Mouse (Mus musculus): Measurements from ENCODE around the gene Birc5. TPM values are rescaled to one million over a fixed set of nuclear protein-coding genes. Genes with fewer than 3 reads are reported as not detected.

Gene Birc5
- polyA plus RNA-seq, 1 experiment from 2014 or later: 347 TPM

DNA sequence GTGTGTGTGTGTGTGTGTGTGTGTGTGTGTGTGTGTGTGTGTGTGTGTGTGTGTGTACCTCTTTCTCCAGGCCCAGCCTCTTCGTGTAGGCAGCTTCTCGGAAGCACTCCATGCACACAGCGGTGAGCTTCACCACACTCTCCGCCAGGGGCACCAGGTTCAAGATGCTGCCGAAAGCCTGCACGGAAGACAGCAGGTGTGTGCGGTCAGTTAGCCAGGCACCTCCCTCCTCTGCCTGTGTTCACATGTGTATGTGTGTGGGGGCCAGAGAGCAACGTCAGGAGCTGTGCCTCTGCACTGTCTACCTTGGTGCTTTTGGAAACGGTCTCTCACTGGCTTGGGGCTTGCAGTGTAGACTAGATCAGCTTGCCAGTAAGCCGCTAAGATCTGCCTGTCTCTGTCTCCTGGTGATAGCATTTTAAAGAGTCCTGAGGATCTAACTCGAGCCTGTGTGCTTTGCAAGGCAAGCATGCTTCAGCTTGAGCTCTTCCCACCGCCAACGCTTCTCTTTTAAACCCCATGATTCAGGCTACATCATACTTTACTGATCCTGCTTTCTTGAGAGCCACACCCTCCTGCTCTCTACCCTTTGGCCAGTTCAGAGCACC is 32.6 kb upstream of the Birc5 start:
- no peak for ATAC-seq (ENCODE audit: insufficient read depth)
- Histone ChIP-seq H3K9ac (no peak overlapping the region), H3K27me3 (no peaks in the 10 kb centered on the region), H3K4me1 (replicated peaks) (peaks cover 68% of the 10 kb centered on the region), H3K4me2 (no peak overlapping the region), H3K36me3 (replicated peaks) (peaks cover 99% of the 10 kb centered on the region), H3K9me3 (replicated peaks) (no peaks in the 10 kb centered on the region), H3K4me3 (replicated peaks) (no peak overlapping the region), H3K27ac (replicated peaks) (0 out of 2 replicates have a peak overlapping the region, but pooled peaks have one; percentile 14)
- 79% methylated on average over 13 of the region's 13 CpGs for WGBS (ENCODE audit: insufficient replicate concordance)

DNA sequence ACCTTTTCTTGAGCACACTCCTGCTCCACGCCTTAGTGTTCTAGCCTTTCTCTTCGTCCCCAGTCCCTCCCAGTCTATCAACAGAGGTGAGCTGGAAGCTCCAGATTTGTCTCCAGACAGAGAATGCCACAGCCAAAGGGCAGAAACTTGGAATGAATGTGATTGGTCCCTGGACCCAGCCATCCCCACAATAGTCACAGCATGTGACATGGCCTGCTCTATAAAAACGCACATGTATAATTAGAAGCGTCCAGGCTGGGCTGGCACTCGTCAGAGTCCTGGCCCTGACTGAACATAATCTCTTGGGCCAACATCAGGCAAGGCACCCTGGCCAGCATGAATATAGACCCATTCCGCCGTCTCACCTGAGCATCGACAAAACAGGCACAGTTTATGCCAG is 30.0 kb upstream of the Birc5 start:
- no peaks in the 10 kb centered on the region for H3K27me3 ChIP-seq
- 80% methylated on average over 8 of the region's 8 CpGs for WGBS (ENCODE audit: insufficient replicate concordance)
- ATAC-seq (ENCODE audit: insufficient read depth): no peak
- H3K4me1 ChIP-seq (replicated peaks): peaks cover 69% of the 10 kb centered on the region
- H3K9me3 ChIP-seq (replicated peaks): no peaks in the 10 kb centered on the region
- no peak overlapping the region for H3K4me2 ChIP-seq
- H3K36me3 ChIP-seq (replicated peaks): peaks cover 99% of the 10 kb centered on the region
- no peak overlapping the region for H3K9ac ChIP-seq
- no peak overlapping the region for H3K27ac ChIP-seq (replicated peaks)
- no peak overlapping the region for H3K4me3 ChIP-seq (replicated peaks)

DNA sequence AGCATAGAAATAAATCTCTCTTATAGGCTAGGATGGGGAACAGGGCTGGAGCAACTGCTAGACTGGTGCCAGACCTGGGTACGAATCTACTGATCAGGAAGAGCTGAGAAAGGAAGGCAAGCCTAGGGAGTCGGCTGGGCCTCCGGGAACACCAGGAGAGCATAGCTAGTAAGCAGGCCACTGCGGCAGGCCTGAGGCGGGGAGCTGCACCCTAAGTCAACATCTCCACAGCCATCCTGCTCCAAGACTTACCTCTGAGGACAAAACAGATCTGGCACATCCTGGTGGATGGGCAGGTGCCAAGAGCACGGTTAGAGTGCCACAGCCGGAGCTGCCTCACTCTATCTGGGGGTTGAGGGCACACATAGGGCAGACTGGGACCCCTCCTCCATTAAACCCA is 28.9 kb upstream of the Birc5 start:
- no peaks in the 10 kb centered on the region for H3K27me3 ChIP-seq
- no peak overlapping the region; the same call in 1 of the 2 replicates for H3K27ac ChIP-seq (replicated peaks)
- no peak for ATAC-seq (ENCODE audit: insufficient read depth)
- H3K9ac ChIP-seq: no peak overlapping the region
- 94% methylated on average over 7 of the region's 7 CpGs for WGBS (ENCODE audit: insufficient replicate concordance)
- H3K36me3 ChIP-seq (replicated peaks): peaks cover 91% of the 10 kb centered on the region
- no peaks in the 10 kb centered on the region for H3K9me3 ChIP-seq (replicated peaks)
- H3K4me2 ChIP-seq: no peak overlapping the region
- peaks cover 63% of the 10 kb centered on the region for H3K4me1 ChIP-seq (replicated peaks)
- H3K4me3 ChIP-seq (replicated peaks): no peak overlapping the region

DNA sequence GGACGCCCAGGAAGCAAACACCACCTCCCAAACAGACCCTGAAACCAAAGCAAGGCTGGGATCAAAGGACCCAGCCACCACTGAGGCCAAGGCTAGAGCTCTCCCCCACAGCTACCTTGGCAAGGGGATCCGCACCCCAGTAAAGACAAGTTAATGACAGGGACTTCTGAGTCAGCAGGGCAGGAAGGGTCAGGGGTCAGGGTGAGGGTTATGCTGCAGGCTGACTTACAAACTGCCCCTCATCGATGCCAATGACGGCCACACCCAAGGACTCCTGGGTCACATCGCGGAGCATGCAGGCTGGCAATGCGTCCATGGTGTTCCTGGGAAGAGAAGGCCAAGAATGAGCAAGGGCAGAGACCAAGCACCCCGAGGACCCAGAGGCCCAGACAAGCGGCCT is 27.2 kb upstream of the Birc5 start:
- Histone ChIP-seq H3K4me2 (no peak overlapping the region), H3K36me3 (replicated peaks) (peaks cover 75% of the 10 kb centered on the region), H3K9me3 (replicated peaks) (no peaks in the 10 kb centered on the region), H3K4me3 (replicated peaks) (no peak overlapping the region), H3K27me3 (no peaks in the 10 kb centered on the region), H3K4me1 (replicated peaks) (peaks cover 65% of the 10 kb centered on the region), H3K9ac (no peak overlapping the region), H3K27ac (replicated peaks) (no peak overlapping the region)
- WGBS (ENCODE audit: insufficient replicate concordance): 81% methylated on average over 9 of the region's 9 CpGs
- no peak for ATAC-seq (ENCODE audit: insufficient read depth)

DNA sequence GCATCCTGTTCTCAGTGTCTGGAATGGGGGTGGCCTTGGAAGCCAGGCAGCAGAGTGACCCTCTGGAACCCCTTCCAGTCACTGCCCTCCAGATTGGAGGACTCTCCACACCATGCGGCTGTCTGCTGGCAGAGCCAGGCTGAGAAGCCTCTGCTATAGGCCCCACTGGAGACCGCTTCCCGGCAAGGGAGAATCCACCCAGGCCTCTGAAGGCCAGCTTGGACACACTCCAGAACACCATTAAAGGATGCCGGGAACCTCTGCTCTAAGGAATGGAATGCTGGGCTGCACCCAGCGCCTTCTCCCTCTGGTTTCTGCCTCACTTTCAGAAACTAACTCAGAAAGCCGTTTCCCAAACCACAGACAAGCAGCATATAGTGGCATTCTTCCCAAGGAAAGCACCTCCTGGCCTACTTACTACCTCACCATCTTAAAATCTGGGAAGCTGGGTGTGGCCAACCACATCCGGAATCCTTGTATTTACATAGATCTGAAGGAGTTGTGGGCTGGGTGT is 26.3 kb upstream of the Birc5 start:
- H3K9me3 ChIP-seq (replicated peaks): no peaks in the 10 kb centered on the region
- H3K9ac ChIP-seq: no peak overlapping the region
- WGBS (ENCODE audit: insufficient replicate concordance): 83% methylated on average over 7 of the region's 7 CpGs
- ATAC-seq (ENCODE audit: insufficient read depth): no peak
- no peaks in the 10 kb centered on the region for H3K27me3 ChIP-seq
- peaks cover 73% of the 10 kb centered on the region for H3K4me1 ChIP-seq (replicated peaks)
- peak overlapping the region; percentile 90 for H3K4me2 ChIP-seq
- H3K36me3 ChIP-seq (replicated peaks): peaks cover 66% of the 10 kb centered on the region
- H3K27ac ChIP-seq (replicated peaks): peak overlapping the region; percentile 8
- no peak overlapping the region for H3K4me3 ChIP-seq (replicated peaks)

DNA sequence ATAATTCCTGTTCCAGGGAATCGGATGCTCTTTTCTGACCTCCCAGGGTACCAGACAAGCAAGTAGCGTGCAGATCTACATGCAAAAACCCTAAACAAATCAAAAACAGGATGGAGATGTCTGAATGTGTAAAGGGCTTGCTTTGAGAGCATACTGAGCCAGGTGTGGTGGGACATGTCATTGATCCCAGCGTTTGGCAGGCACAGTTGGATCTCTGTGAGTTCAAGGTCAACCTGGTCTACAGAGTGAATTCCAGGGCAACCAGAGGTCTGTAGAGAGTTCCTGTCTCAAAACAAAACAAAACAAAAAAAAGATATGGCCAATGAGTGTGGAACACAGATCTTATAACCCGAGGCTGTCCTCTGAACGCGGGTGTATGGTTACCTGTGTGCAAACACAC is 25.6 kb upstream of the Birc5 start:
- ATAC-seq (ENCODE audit: insufficient read depth): no peak
- Histone ChIP-seq H3K9ac (no peak overlapping the region; the same call in 1 of the 2 replicates), H3K4me1 (replicated peaks) (peaks cover 78% of the 10 kb centered on the region), H3K4me3 (replicated peaks) (peak overlapping the region; percentile 84), H3K27me3 (no peaks in the 10 kb centered on the region), H3K9me3 (replicated peaks) (no peaks in the 10 kb centered on the region), H3K36me3 (replicated peaks) (peaks cover 60% of the 10 kb centered on the region), H3K4me2 (peak overlapping the region; percentile 90), H3K27ac (replicated peaks) (no peak overlapping the region; the same call in 1 of the 2 replicates)
- 86% methylated on average over 6 of the region's 6 CpGs for WGBS (ENCODE audit: insufficient replicate concordance)

DNA sequence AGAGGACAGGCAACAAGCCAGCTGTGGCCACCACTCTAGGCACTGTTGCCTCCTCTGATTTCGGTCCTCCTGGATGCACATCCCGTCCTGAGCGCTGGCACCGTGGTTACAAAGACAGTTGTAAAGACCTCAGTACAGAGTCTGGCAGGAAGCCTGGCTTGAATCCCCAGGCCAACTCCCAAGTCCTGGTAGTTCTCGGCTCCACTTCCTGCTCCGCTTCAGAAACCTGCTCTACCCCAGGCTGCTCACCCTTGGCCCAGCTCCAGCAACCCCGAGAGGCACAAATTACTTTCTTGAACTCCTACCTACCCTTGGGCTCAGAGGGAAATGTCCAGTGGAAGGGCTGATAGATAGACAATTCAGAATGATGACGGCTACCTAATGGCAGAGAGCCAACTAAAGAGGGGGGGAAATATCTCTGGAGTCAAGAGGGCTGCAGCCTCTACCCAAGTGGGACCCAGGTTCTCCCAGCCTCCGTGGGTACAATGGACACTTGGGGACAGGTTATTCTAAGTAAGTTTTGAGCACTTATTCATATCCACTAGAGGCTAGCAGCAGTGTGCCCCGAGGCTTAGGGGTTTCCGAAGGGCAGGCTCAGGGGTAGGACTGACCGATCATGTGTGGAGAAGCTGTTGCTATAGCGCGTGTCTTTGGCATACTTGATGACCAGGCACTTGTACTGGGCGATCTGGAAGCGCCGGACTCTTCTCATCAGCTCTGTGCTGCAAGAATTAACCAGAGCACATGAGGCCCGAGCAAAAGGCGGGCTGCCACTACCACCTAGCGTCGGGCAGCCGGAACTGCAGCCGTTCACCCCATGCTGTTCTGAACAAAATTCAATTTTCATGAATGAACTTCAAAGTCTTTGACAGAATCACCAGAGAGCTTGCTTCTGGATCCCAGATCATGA is 24.7 kb upstream of the Birc5 start:
- peak overlapping the region; percentile 93 for H3K27ac ChIP-seq (replicated peaks)
- 18% methylated on average over 23 of the region's 23 CpGs for WGBS (ENCODE audit: insufficient replicate concordance)
- no peaks in the 10 kb centered on the region for H3K27me3 ChIP-seq
- ATAC-seq (ENCODE audit: insufficient read depth): peak; percentile 59
- peak overlapping the region; percentile 84 for H3K4me3 ChIP-seq (replicated peaks)
- H3K4me2 ChIP-seq: peak overlapping the region; percentile 90
- peaks cover 82% of the 10 kb centered on the region for H3K4me1 ChIP-seq (replicated peaks)
- no peaks in the 10 kb centered on the region for H3K9me3 ChIP-seq (replicated peaks)
- peaks cover 51% of the 10 kb centered on the region for H3K36me3 ChIP-seq (replicated peaks)
- peak overlapping the region; percentile 90 for H3K9ac ChIP-seq

DNA sequence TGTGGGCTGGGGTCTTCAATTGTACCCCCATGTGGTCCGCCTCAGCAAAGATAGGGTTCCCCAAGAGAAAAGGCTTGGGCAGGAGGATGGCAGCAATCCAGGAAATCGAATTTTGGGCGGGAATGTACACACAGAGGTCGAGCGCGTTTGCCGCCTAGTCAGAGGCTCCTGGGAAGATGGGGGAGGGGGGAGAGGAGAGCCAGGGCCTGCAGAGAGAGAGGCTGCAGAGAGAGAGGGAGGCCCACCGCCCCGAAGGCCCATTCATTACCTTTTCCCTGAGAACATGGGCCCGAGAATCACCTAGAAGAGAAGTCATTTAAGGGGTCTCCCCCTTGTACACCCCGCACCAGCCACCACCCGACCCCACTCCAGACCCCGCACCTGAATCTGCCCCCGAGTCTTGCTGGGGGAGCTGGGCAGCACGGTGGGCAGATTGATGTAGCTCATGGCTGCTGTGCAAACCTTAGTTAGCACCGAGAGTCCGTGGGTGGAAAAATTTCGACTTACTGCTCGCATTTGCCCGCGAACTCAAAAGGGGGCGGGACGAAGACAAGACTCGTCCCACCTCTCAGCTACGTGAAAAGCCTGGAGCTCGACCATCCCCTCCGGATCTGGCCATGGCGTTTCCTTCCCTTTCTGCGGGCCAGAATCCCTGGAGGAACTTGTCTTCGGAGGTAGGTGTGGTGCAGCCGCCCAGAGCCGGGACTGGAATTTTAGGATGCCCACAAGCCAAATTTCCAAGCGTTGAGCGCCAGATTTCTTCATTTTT is 23.5 kb upstream of the Birc5 start, which contains the start of the genes Afmid and Tk1:
Gene Afmid, plus strand, starts transcription at position 592 of the 769 bp plus-strand sequence.
Gene Tk1, minus strand, starts transcription at position 760 of the 769 bp plus-strand sequence.
- Histone ChIP-seq H3K27me3 (no peaks in the 10 kb centered on the region), H3K27ac (replicated peaks) (peak within 1 kb of the TSS; percentile 93), H3K4me1 (replicated peaks) (peaks cover 90% of the 10 kb centered on the region), H3K9ac (peak within 1 kb of the TSS; percentile 90), H3K9me3 (replicated peaks) (no peaks in the 10 kb centered on the region), H3K36me3 (replicated peaks) (peaks cover 39% of the 10 kb centered on the region), H3K4me3 (replicated peaks) (peak within 1 kb of the TSS; percentile 84), H3K4me2 (peak within 1 kb of the TSS; percentile 90)
- under 1% methylated on average over 34 of the region's 34 CpGs for WGBS (ENCODE audit: insufficient replicate concordance)
- ATAC-seq (ENCODE audit: insufficient read depth): peak; percentile 58

DNA sequence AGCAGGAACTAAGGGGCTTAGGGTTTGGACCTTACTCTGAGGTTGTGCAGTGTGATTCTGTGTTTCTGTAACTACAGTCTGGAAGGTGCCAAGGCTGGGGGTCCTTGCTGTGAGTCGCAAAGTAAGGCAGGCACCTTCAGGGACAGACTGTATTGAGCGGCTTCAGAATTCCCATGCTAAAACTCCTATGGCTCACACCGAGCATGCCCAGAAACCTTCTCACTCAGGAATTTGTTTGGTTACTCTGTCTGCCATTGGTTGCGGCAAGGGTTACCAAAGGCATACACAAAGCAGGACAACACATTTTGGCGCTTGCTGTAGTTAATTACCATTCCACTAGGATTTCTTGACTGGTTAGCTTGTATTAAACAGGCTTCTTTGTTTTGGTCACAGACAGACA is 22.9 kb upstream of the Birc5 start:
- Histone ChIP-seq H3K4me3 (replicated peaks) (peak overlapping the region; percentile 84), H3K9ac (peak overlapping the region; percentile 90), H3K4me1 (replicated peaks) (peaks cover 91% of the 10 kb centered on the region), H3K27ac (replicated peaks) (peak overlapping the region; percentile 93), H3K9me3 (replicated peaks) (no peaks in the 10 kb centered on the region), H3K4me2 (peak overlapping the region; percentile 90), H3K27me3 (no peaks in the 10 kb centered on the region), H3K36me3 (replicated peaks) (peaks cover 32% of the 10 kb centered on the region)
- no peak for ATAC-seq (ENCODE audit: insufficient read depth)
- WGBS (ENCODE audit: insufficient replicate concordance): 46% methylated on average over 5 of the region's 5 CpGs

DNA sequence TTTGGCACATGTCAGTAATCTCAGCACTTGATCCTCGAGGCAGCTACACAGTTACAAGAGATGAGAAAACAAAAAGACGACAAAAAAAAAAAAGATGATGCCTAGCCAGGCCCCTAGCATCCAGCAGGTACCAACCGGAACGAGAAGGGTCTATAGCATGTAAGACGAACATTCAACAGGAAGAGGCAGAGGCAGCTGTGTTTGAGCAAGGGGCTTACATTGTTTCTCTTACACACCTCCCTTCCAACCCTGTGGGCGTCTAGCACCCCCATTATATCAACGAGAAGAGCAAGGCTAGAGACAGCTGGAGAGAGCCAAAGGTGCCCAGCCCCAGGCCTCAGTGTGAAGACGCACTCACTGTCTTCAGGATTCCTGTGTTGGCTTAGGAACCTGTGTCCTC is 22.1 kb upstream of the Birc5 start:
- peaks cover 25% of the 10 kb centered on the region for H3K36me3 ChIP-seq (replicated peaks)
- H3K4me2 ChIP-seq: peak overlapping the region; percentile 90
- peak overlapping the region; percentile 93 for H3K27ac ChIP-seq (replicated peaks)
- H3K4me1 ChIP-seq (replicated peaks): peaks cover 91% of the 10 kb centered on the region
- H3K4me3 ChIP-seq (replicated peaks): peak overlapping the region; percentile 84; the same call in 1 of the 2 replicates
- no peaks in the 10 kb centered on the region for H3K27me3 ChIP-seq
- ATAC-seq (ENCODE audit: insufficient read depth): no peak
- peak overlapping the region; percentile 21; the same call in 1 of the 2 replicates for H3K9ac ChIP-seq
- WGBS (ENCODE audit: insufficient replicate concordance): 67% methylated on average over 8 of the region's 8 CpGs
- H3K9me3 ChIP-seq (replicated peaks): no peaks in the 10 kb centered on the region

Data from liver, embryonic 15.5 days (tissue).